Comparison of ENCODE assay signal across 14 mouse cellular contexts in genomic region chr1:132586679-132587201, GRCm38 (mm10). TPM values are rescaled to one million over a fixed set of nuclear protein-coding genes. Genes with fewer than 3 reads are reported as not detected.
DNase-seq lines count a peak whose midpoint lies in the region; ATAC-seq and TF ChIP-seq lines count a peak whose summit lies in the region.
"Had no signal": no experiment of that assay in that cellular context is flagged by ENCODE, and none has a peak within 500 bp of the region (broad histone marks: within the 10 kb centered on the region; RNA-seq: fewer than 3 reads in every experiment).

No protein-coding gene starts in this region.

- DNase-seq in forebrain, embryonic 10.5 days (ENCODE audit: extremely low spot score, low spot score): no peak
- DNase-seq in kidney, adult 9 months: peak; percentile 84
- DNase-seq in layer of hippocampus, adult 8-10 months (ENCODE audit: low spot score in 2 of 2): no peak
- DNase-seq in cerebellum, adult 9-10 months: no peak
- no peak for DNase-seq in adrenal gland, adult 8-10 months
- DNase-seq: adrenal gland, postnatal 10 days; cerebellum, adult 18-20 months; gastrocnemius, postnatal 14 days had no signal

- H3K27me3 ChIP-seq in forebrain, embryonic 13.5 days: no peaks in the 10 kb centered on the region
- H3K27me3 ChIP-seq in forebrain, embryonic 10.5 days (ENCODE audit: poor library complexity, severe bottlenecking): no peaks in the 10 kb centered on the region
- H3K27me3 ChIP-seq in ES-Bruce4 (ENCODE audit: control insufficient read depth, insufficient read depth, low read length, poor library complexity, severe bottlenecking): no peaks in the 10 kb centered on the region
- no peaks in the 10 kb centered on the region for H3K27me3 ChIP-seq in liver, embryonic 15.5 days

- 61% methylated on average over 15 of the region's 15 CpGs for WGBS in forebrain, embryonic 13.5 days
- 49% methylated on average over 15 of the region's 15 CpGs for WGBS in forebrain, embryonic 10.5 days
- 54% methylated on average over 15 of the region's 15 CpGs for WGBS in liver, embryonic 15.5 days (ENCODE audit: insufficient replicate concordance)

- 0 out of 2 replicates have a peak overlapping the region, but pooled peaks have one; percentile 60 for H3K27ac ChIP-seq in forebrain, embryonic 13.5 days
- H3K27ac ChIP-seq in forebrain, embryonic 10.5 days: no peak overlapping the region; the same call in 1 of the 2 replicates
- H3K27ac ChIP-seq in ES-Bruce4 (ENCODE audit: insufficient read depth, low read length): no peak overlapping the region
- H3K27ac ChIP-seq in liver, embryonic 15.5 days (replicated peaks): no peak overlapping the region

- TF ChIP-seq CTCF in ES-Bruce4 (IDR thresholded peaks at IDR 0.05; ENCODE audit: low read depth, low read length): no peak

- no peaks in the 10 kb centered on the region for H3K9me3 ChIP-seq in forebrain, embryonic 13.5 days (replicated peaks)
- no peaks in the 10 kb centered on the region for H3K9me3 ChIP-seq in forebrain, embryonic 10.5 days
- H3K9me3 ChIP-seq in ES-Bruce4 (replicated peaks; ENCODE audit: control insufficient read depth, insufficient read depth, low read length, poor library complexity, severe bottlenecking): no peaks in the 10 kb centered on the region
- H3K9me3 ChIP-seq in liver, embryonic 15.5 days (replicated peaks): no peaks in the 10 kb centered on the region

- peaks cover 13% of the 10 kb centered on the region; the same call in 1 of the 2 replicates for H3K36me3 ChIP-seq in forebrain, embryonic 13.5 days (ENCODE audit: poor library complexity, severe bottlenecking)
- no peaks in the 10 kb centered on the region for H3K36me3 ChIP-seq in forebrain, embryonic 10.5 days (replicated peaks)
- H3K36me3 ChIP-seq in ES-Bruce4 (ENCODE audit: control insufficient read depth, insufficient read depth, low read length, poor library complexity, severe bottlenecking): no peaks in the 10 kb centered on the region
- no peaks in the 10 kb centered on the region for H3K36me3 ChIP-seq in liver, embryonic 15.5 days (replicated peaks)

- TF ChIP-seq EP300 in ES-Bruce4 (IDR thresholded peaks at IDR 0.05; ENCODE audit: insufficient read depth, low read depth, low read length): peak; percentile 85

- no peak overlapping the region for H3K4me2 ChIP-seq in forebrain, embryonic 13.5 days
- peak overlapping the region; percentile 27; the same call in 1 of the 2 replicates for H3K4me2 ChIP-seq in liver, embryonic 15.5 days

- no peak for ATAC-seq in forebrain, embryonic 13.5 days
- ATAC-seq in liver, embryonic 15.5 days (ENCODE audit: insufficient read depth): peak; percentile 72

- H3K4me3 ChIP-seq in forebrain, embryonic 13.5 days: no peak overlapping the region
- no peak overlapping the region for H3K4me3 ChIP-seq in forebrain, embryonic 10.5 days
- H3K4me3 ChIP-seq in ES-Bruce4 (ENCODE audit: low read depth, low read length): no peak overlapping the region
- no peak overlapping the region for H3K4me3 ChIP-seq in liver, embryonic 15.5 days (replicated peaks)
- H3K4me3 ChIP-seq: erythroblast, embryonic 14.5 days had no signal

- no peak for TF ChIP-seq POLR2A in ES-Bruce4 (IDR thresholded peaks at IDR 0.05; ENCODE audit: insufficient read depth, low read length)

- peaks cover 56% of the 10 kb centered on the region for H3K4me1 ChIP-seq in forebrain, embryonic 13.5 days
- H3K4me1 ChIP-seq in forebrain, embryonic 10.5 days: peaks cover 57% of the 10 kb centered on the region
- no peaks in the 10 kb centered on the region for H3K4me1 ChIP-seq in ES-Bruce4 (ENCODE audit: control insufficient read depth, insufficient read depth, low read length)
- H3K4me1 ChIP-seq in liver, embryonic 15.5 days (replicated peaks): no peaks in the 10 kb centered on the region

- no peak overlapping the region for H3K9ac ChIP-seq in forebrain, embryonic 13.5 days
- no peak overlapping the region for H3K9ac ChIP-seq in ES-Bruce4 (ENCODE audit: low read depth, poor library complexity, severe bottlenecking)
- H3K9ac ChIP-seq in liver, embryonic 15.5 days: no peak overlapping the region

RNA-seq across cellular contexts. Expression of gene Cntn2, which starts 43.7 kb away (rescaled TPM):
- 53.6 and 68.9 TPM in 2 replicates for polyA plus RNA-seq in forebrain, embryonic 13.5 days (2015; fragmentation: Nextera tagmentation; extraction: Ambion mirVana)
- 2.8 and 5.5 TPM in 2 replicates for polyA plus RNA-seq in forebrain, embryonic 10.5 days (2016; fragmentation: Nextera tagmentation; extraction: Ambion mirVana)
- polyA plus RNA-seq in ES-Bruce4 (2011; ENCODE audit: insufficient read depth, insufficient read length, low read depth, missing spikeins): 3.0 and 3.1 TPM in 2 replicates
- polyA plus RNA-seq in liver, embryonic 15.5 days (2015; fragmentation: Nextera tagmentation; extraction: Ambion mirVana): 0.03 and 0.06 TPM in 2 replicates
- 100 to 1,000 TPM in 1 of 4 experiments, 10 to 100 TPM in 3; 74.6 to 104 (median 85.8) TPM for total RNA-seq in layer of hippocampus, adult 8-10 months (2022)
- total RNA-seq in adrenal gland, adult 8-10 months (2022): under 1 TPM; 0.10 to 0.34 (median 0.18) TPM
- total RNA-seq: hematopoietic stem cell, adult 5-6 weeks; megakaryocyte, adult 5-6 weeks had no signal
